Mouse (Mus musculus) lung, postnatal 0 days (tissue): Measurements from ENCODE around the gene Golph3.

ENCODE experiments used
- CTCF ChIP-seq: IDR thresholded peaks from 2 replicates; pipeline ENCODE4 v1.5.1; 2016; ENCODE audit warnings: antibody characterized with exemption, mild to moderate bottlenecking
- EP300 ChIP-seq: IDR thresholded peaks from 2 replicates; pipeline ENCODE4 v1.6.1; 2016; ENCODE audit warnings: antibody characterized with exemption, mild to moderate bottlenecking, control low read depth

GRCm38 (mm10) chr15:12388726-12389489, 67.7 kb downstream of the Golph3 start:
- TF ChIP-seq CTCF (no peak), EP300 (no peak)
